Mouse (Mus musculus): ENCODE data around the gene Gm28729.
"Not testable (repeated sequence)": the region's sequence is repeated elsewhere in the genome, so short reads cannot be mapped to it uniquely, and the experiment has no call there.

DNA sequence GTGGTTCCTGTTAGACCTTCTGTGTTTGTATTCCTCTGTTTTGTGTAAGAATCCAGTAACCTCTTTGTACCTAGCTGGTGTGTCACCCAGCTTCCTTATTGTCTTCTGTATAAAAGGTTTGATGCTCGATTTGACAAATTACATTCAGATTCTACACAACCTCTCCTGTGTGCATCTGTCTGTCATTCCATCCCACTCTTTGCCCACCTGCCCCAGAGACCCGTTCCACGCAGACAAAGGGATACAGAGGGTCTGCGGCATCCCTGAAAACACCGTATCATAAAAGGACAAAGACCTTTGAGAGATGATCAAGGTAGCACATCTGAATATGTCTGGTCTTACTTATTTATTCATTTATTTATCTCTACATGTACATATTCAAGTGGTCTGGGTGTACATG, 37.2 kb downstream of the Gm28729 start:
- not testable (repeated sequence) for TF ChIP-seq CTCF (IDR thresholded peaks at IDR 0.05; ENCODE audit: low read depth, low read length); POLR2A (IDR thresholded peaks at IDR 0.05; ENCODE audit: borderline replicate concordance, low read depth, low read length)

Measured in bone marrow macrophage, adult 2 months (primary cell).